Mouse (Mus musculus): ENCODE results near the gene Dclk1.

Dclk1 gene

GRCm38 (mm10) chr3:55401236-55401635, 159.1 kb downstream of the Dclk1 start:
- DNase-seq (ENCODE audit: low read depth): peak; percentile 54

- no peak for DNase-seq (ENCODE audit: low read depth)
Measured at GRCm38 (mm10) chr3:55404751-55405150, 162.6 kb downstream of the Dclk1 start.

GRCm38 (mm10) chr3:55406616-55407015, 164.5 kb downstream of the Dclk1 start:
- no peak for DNase-seq (ENCODE audit: low read depth)

GRCm38 (mm10) chr3:55411547-55411946, 169.4 kb downstream of the Dclk1 start:
- no peak for DNase-seq (ENCODE audit: low read depth)

- no peak for DNase-seq (ENCODE audit: low read depth)
Measured at GRCm38 (mm10) chr3:55415527-55415950, 173.4 kb downstream of the Dclk1 start.

GRCm38 (mm10) chr3:55418845-55419244, 176.7 kb downstream of the Dclk1 start:
- DNase-seq (ENCODE audit: low read depth): no peak

- no peak for DNase-seq (ENCODE audit: low read depth)
Measured at GRCm38 (mm10) chr3:55419334-55419733, 177.2 kb downstream of the Dclk1 start.

GRCm38 (mm10) chr3:55420436-55421083, 178.4 kb downstream of the Dclk1 start:
- DNase-seq (ENCODE audit: low read depth): no peak

GRCm38 (mm10) chr3:55423640-55424397, 181.7 kb downstream of the Dclk1 start:
- peak; percentile 25 for DNase-seq (ENCODE audit: low read depth)

- DNase-seq (ENCODE audit: low read depth): no peak
Measured at GRCm38 (mm10) chr3:55430022-55430549, 187.9 kb downstream of the Dclk1 start.

GRCm38 (mm10) chr3:55431223-55431622, 189.1 kb downstream of the Dclk1 start:
- DNase-seq (ENCODE audit: low read depth): no peak

- peak; percentile 40 for DNase-seq (ENCODE audit: low read depth)
Measured at GRCm38 (mm10) chr3:55434276-55434675, 192.1 kb downstream of the Dclk1 start.

GRCm38 (mm10) chr3:55438824-55439446, 196.8 kb downstream of the Dclk1 start:
- no peak for DNase-seq (ENCODE audit: low read depth)

- no peak for DNase-seq (ENCODE audit: low read depth)
Measured at GRCm38 (mm10) chr3:55440342-55440741, 198.2 kb downstream of the Dclk1 start.

GRCm38 (mm10) chr3:55442012-55442645, 200.0 kb downstream of the Dclk1 start:
- no peak for DNase-seq (ENCODE audit: low read depth)

- no peak for DNase-seq (ENCODE audit: low read depth)
Measured at GRCm38 (mm10) chr3:55443271-55443670, 201.1 kb downstream of the Dclk1 start.

- no peak for DNase-seq (ENCODE audit: low read depth)
Measured at GRCm38 (mm10) chr3:55443725-55444124, 201.6 kb downstream of the Dclk1 start.

- DNase-seq (ENCODE audit: low read depth): no peak
Measured at GRCm38 (mm10) chr3:55446681-55447080, 204.5 kb downstream of the Dclk1 start.

- peak; percentile 87 for DNase-seq (ENCODE audit: low read depth)
Measured at GRCm38 (mm10) chr3:55447486-55448460, 205.6 kb downstream of the Dclk1 start.

- no peak for DNase-seq (ENCODE audit: low read depth)
Measured at GRCm38 (mm10) chr3:55449148-55449547, 207.0 kb downstream of the Dclk1 start.

GRCm38 (mm10) chr3:55451035-55451434, 208.9 kb downstream of the Dclk1 start:
- no peak for DNase-seq (ENCODE audit: low read depth)
